In the genomic region with DNA sequence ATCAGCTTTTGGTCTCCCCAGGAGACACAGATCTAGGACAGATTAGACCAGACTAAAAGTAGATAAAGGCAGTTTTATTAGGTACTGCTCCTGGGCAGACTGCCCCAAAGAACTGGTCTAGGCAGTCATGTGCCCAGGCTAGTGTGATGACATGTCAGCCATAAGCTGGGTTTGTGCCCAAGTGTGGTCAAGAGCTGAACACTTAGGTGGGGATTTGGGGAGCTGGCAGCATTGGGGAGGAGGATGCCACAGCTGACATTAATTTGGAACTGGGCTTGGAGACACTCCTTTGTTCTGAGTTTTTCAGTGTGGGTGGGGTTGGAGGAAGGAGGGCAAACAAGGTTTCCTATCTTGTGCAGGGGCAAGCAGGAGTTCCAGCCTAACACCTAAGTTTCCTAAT, we compare ENCODE assay signal across 23 mouse cellular contexts. TPM values are rescaled to one million over a fixed set of nuclear protein-coding genes. Genes with fewer than 3 reads are reported as not detected.
DNase-seq lines count a peak whose midpoint lies in the region; ATAC-seq lines count a peak whose summit lies in the region.
"Had no signal": no experiment of that assay in that cellular context is flagged by ENCODE, and none has a peak within 500 bp of the region (broad histone marks: within the 10 kb centered on the region; RNA-seq: fewer than 3 reads in every experiment).

No protein-coding gene starts in this region.

- H3K27ac ChIP-seq in forebrain, embryonic 11.5 days (ENCODE audit: low read depth, low read length) = no peak overlapping the region
- H3K27ac ChIP-seq in forebrain, embryonic 13.5 days = no peak overlapping the region
- no peak overlapping the region for H3K27ac ChIP-seq in midbrain, embryonic 10.5 days (replicated peaks)
- H3K27ac ChIP-seq in midbrain, embryonic 15.5 days = no peak overlapping the region
- no peak overlapping the region for H3K27ac ChIP-seq in embryonic facial prominence, embryonic 10.5 days (replicated peaks)
- H3K27ac ChIP-seq: embryonic facial prominence, embryonic 12.5 days; forebrain, embryonic 15.5 days; hindbrain, embryonic 12.5 days had no signal

- no peak for ATAC-seq in forebrain, embryonic 11.5 days (replicated peaks; ENCODE audit: low FRiP score)
- no peak for ATAC-seq in forebrain, embryonic 13.5 days
- ATAC-seq in midbrain, embryonic 15.5 days (replicated peaks) = no peak
- no peak for ATAC-seq in CD4-positive, CD25-positive, alpha-beta regulatory T cell, adult 4 months
- ATAC-seq: forebrain, embryonic 15.5 days; hindbrain, embryonic 16.5 days; inflammation-experienced regulatory T-cells, adult 6 months had no signal

- H3K27me3 ChIP-seq in forebrain, embryonic 11.5 days (ENCODE audit: control insufficient read depth, insufficient read depth, low read length) = no peaks in the 10 kb centered on the region
- no peaks in the 10 kb centered on the region for H3K27me3 ChIP-seq in forebrain, embryonic 13.5 days
- no peaks in the 10 kb centered on the region for H3K27me3 ChIP-seq in midbrain, embryonic 10.5 days (ENCODE audit: low read depth, poor library complexity, severe bottlenecking)
- H3K27me3 ChIP-seq in midbrain, embryonic 15.5 days (replicated peaks) = no peaks in the 10 kb centered on the region
- no peaks in the 10 kb centered on the region for H3K27me3 ChIP-seq in embryonic facial prominence, embryonic 10.5 days (replicated peaks; ENCODE audit: low read depth, poor library complexity, severe bottlenecking)
- H3K27me3 ChIP-seq: embryonic facial prominence, embryonic 12.5 days; forebrain, embryonic 15.5 days; hindbrain, embryonic 12.5 days had no signal

- no peak overlapping the region for H3K4me3 ChIP-seq in forebrain, embryonic 11.5 days (ENCODE audit: low read depth, low read length)
- H3K4me3 ChIP-seq in forebrain, embryonic 13.5 days = no peak overlapping the region
- no peak overlapping the region for H3K4me3 ChIP-seq in midbrain, embryonic 10.5 days
- H3K4me3 ChIP-seq in midbrain, embryonic 15.5 days = no peak overlapping the region
- no peak overlapping the region for H3K4me3 ChIP-seq in embryonic facial prominence, embryonic 10.5 days
- H3K4me3 ChIP-seq: embryonic facial prominence, embryonic 12.5 days; forebrain, embryonic 15.5 days; hindbrain, embryonic 12.5 days had no signal

- H3K4me2 ChIP-seq in forebrain, embryonic 11.5 days (ENCODE audit: low read depth, low read length, severe bottlenecking) = no peak overlapping the region
- no peak overlapping the region for H3K4me2 ChIP-seq in forebrain, embryonic 13.5 days
- no peak overlapping the region for H3K4me2 ChIP-seq in midbrain, embryonic 15.5 days
- H3K4me2 ChIP-seq: embryonic facial prominence, embryonic 12.5 days; forebrain, embryonic 15.5 days; hindbrain, embryonic 12.5 days had no signal

- H3K9ac ChIP-seq in forebrain, embryonic 11.5 days (ENCODE audit: low read length) = no peak overlapping the region
- no peak overlapping the region for H3K9ac ChIP-seq in forebrain, embryonic 13.5 days
- no peak overlapping the region for H3K9ac ChIP-seq in midbrain, embryonic 15.5 days
- H3K9ac ChIP-seq: embryonic facial prominence, embryonic 12.5 days; forebrain, embryonic 15.5 days; hindbrain, embryonic 12.5 days had no signal

- no peaks in the 10 kb centered on the region for H3K36me3 ChIP-seq in forebrain, embryonic 11.5 days (ENCODE audit: control insufficient read depth, insufficient read depth, low read length)
- H3K36me3 ChIP-seq in forebrain, embryonic 13.5 days (ENCODE audit: poor library complexity, severe bottlenecking) = no peaks in the 10 kb centered on the region
- H3K36me3 ChIP-seq in midbrain, embryonic 10.5 days = no peaks in the 10 kb centered on the region
- H3K36me3 ChIP-seq in midbrain, embryonic 15.5 days (replicated peaks) = no peaks in the 10 kb centered on the region
- H3K36me3 ChIP-seq in embryonic facial prominence, embryonic 10.5 days (replicated peaks) = no peaks in the 10 kb centered on the region
- H3K36me3 ChIP-seq: embryonic facial prominence, embryonic 12.5 days; forebrain, embryonic 15.5 days; hindbrain, embryonic 12.5 days had no signal

- no peaks in the 10 kb centered on the region for H3K9me3 ChIP-seq in forebrain, embryonic 11.5 days (ENCODE audit: control insufficient read depth, low read length)
- H3K9me3 ChIP-seq in forebrain, embryonic 13.5 days (replicated peaks) = no peaks in the 10 kb centered on the region
- H3K9me3 ChIP-seq in midbrain, embryonic 10.5 days (replicated peaks) = no peaks in the 10 kb centered on the region
- no peaks in the 10 kb centered on the region for H3K9me3 ChIP-seq in midbrain, embryonic 15.5 days
- H3K9me3 ChIP-seq in embryonic facial prominence, embryonic 10.5 days = no peaks in the 10 kb centered on the region
- H3K9me3 ChIP-seq: embryonic facial prominence, embryonic 12.5 days; forebrain, embryonic 15.5 days; hindbrain, embryonic 12.5 days had no signal

- no peaks in the 10 kb centered on the region for H3K4me1 ChIP-seq in forebrain, embryonic 11.5 days (replicated peaks; ENCODE audit: control insufficient read depth, insufficient read depth, low read length)
- no peaks in the 10 kb centered on the region for H3K4me1 ChIP-seq in forebrain, embryonic 13.5 days
- peaks cover 4% of the 10 kb centered on the region; the same call in 1 of the 2 replicates for H3K4me1 ChIP-seq in midbrain, embryonic 10.5 days
- no peaks in the 10 kb centered on the region for H3K4me1 ChIP-seq in midbrain, embryonic 15.5 days
- H3K4me1 ChIP-seq in embryonic facial prominence, embryonic 10.5 days = 0 out of 2 replicates have a peak, but pooled peaks cover 2% of the 10 kb centered on the region
- H3K4me1 ChIP-seq: embryonic facial prominence, embryonic 12.5 days; forebrain, embryonic 15.5 days; hindbrain, embryonic 12.5 days had no signal

- DNase-seq in forebrain, embryonic 11.5 days (ENCODE audit: low spot score) = peak; percentile 9
- peak; percentile 10 for DNase-seq in midbrain, embryonic 10.5 days (ENCODE audit: low spot score)
- DNase-seq in 3T3-L1 (ENCODE audit: low read depth, low spot score) = peak; percentile 84
- DNase-seq in embryonic facial prominence, embryonic 10.5 days (ENCODE audit: low spot score) = peak; percentile 3
- no peak for DNase-seq in layer of hippocampus, postnatal 36 days
- DNase-seq: adrenal gland, postnatal 10 days; cerebellum, adult 11 months; cerebellum, adult 8-10 months; cerebellum, postnatal 14 days; embryo, embryonic 11 days; gastrocnemius, postnatal 10 days; heart, postnatal 10 days; heart, postnatal 4 days had no signal

RNA-seq across cellular contexts. Expression of gene Degs2, which starts 43.9 kb away (rescaled TPM):
- 1.8 and 2.5 TPM in 2 replicates for polyA plus RNA-seq in forebrain, embryonic 11.5 days (2014; fragmentation: Nextera tagmentation; extraction: Ambion mirVana)
- polyA plus RNA-seq in forebrain, embryonic 13.5 days (2015; fragmentation: Nextera tagmentation; extraction: Ambion mirVana) = 2.6 and 3.4 TPM in 2 replicates
- 1.1 and 2.2 TPM in 2 replicates for polyA plus RNA-seq in midbrain, embryonic 10.5 days (2016; fragmentation: Nextera tagmentation; extraction: Ambion mirVana)
- polyA plus RNA-seq in midbrain, embryonic 15.5 days (2015; fragmentation: Nextera tagmentation; extraction: Ambion mirVana) = 3.2 and 3.4 TPM in 2 replicates
- 1.1 and 1.7 TPM in 2 replicates for polyA plus RNA-seq in embryonic facial prominence, embryonic 10.5 days (2016; fragmentation: Nextera tagmentation; extraction: Ambion mirVana)
- total RNA-seq in layer of hippocampus, postnatal 36 days (2021) = 1 to 10 TPM; 4.1 to 5.0 TPM
- 1 to 10 TPM; 7.4 to 7.8 TPM for polyA plus RNA-seq in CD4-positive, CD25-positive, alpha-beta regulatory T cell, adult 4 months (2017; shearing (Covaris generic))
- total RNA-seq: adrenal gland, postnatal 10 days; common myeloid progenitor, adult 5-6 weeks; gastrocnemius, postnatal 4 days; heart, postnatal 4 days had no signal

RNA-seq across cellular contexts. Expression of gene Yy1, which starts 46.8 kb away (rescaled TPM):
- polyA plus RNA-seq in forebrain, embryonic 11.5 days (2014; fragmentation: Nextera tagmentation; extraction: Ambion mirVana) = 20.8 and 22.1 TPM in 2 replicates
- polyA plus RNA-seq in forebrain, embryonic 13.5 days (2015; fragmentation: Nextera tagmentation; extraction: Ambion mirVana) = 15.8 and 17.3 TPM in 2 replicates
- polyA plus RNA-seq in midbrain, embryonic 10.5 days (2016; fragmentation: Nextera tagmentation; extraction: Ambion mirVana) = 13.0 and 14.4 TPM in 2 replicates
- 12.9 TPM in 2 replicates for polyA plus RNA-seq in midbrain, embryonic 15.5 days (2015; fragmentation: Nextera tagmentation; extraction: Ambion mirVana)
- 14.0 and 15.0 TPM in 2 replicates for polyA plus RNA-seq in embryonic facial prominence, embryonic 10.5 days (2016; fragmentation: Nextera tagmentation; extraction: Ambion mirVana)
- total RNA-seq in layer of hippocampus, postnatal 36 days (2021) = 10 to 100 TPM; 52.1 to 55.8 TPM
- polyA plus RNA-seq in CD4-positive, CD25-positive, alpha-beta regulatory T cell, adult 4 months (2017; shearing (Covaris generic)) = 10 to 100 TPM; 12.7 to 17.1 TPM

Comparison
In these comparisons a context has a peak if more than half of its experiments do, and no peak if none do; other contexts are left out.
1. DNase-seq: peak in forebrain, embryonic 11.5 days (single experiment), midbrain, embryonic 10.5 days (single experiment), 3T3-L1 (single experiment) and embryonic facial prominence, embryonic 10.5 days (single experiment); none in layer of hippocampus, postnatal 36 days (0 of 2).